Mouse (Mus musculus) kidney, postnatal 0 days (tissue): Measurements from ENCODE around the gene Gamt. TPM values are rescaled to one million over a fixed set of nuclear protein-coding genes. Genes with fewer than 3 reads are reported as not detected.
A peak's percentile ranks its signal among the peaks of the same experiment; 100 is the strongest.

Source experiments
- ATAC-seq: fragments of 200-750 bp; cut with Nextera tagmentation; replicated peaks from 2 replicates; pipeline ENCODE4 v1.8.0; 2017; ENCODE audit warnings: low read depth, moderate number of reproducible peaks, moderate TSS enrichment, moderate library complexity; ENCODE audit not compliant: low FRiP score
- DNase-seq: peaks from one replicate; pipeline ENCODE4 v3.0.0-alpha.2; 2016; ENCODE audit warnings: low spot score
- H3K27ac ChIP-seq: fragments of 300-500 bp; sonication (generic); 2 replicates; pipeline ENCODE4 v1.5.1; 2014; ENCODE audit warnings: mild to moderate bottlenecking
- H3K27me3 ChIP-seq: fragments of 300-500 bp; sonication (generic); 2 replicates; pipeline ENCODE4 v1.6.1; 2014; ENCODE audit warnings: low read length, mixed read lengths; ENCODE audit not compliant: insufficient read depth
- H3K36me3 ChIP-seq: fragments of 300-500 bp; sonication (generic); 2 replicates; pipeline ENCODE4 v1.6.1; 2014; ENCODE audit warnings: low read length, mixed read lengths; ENCODE audit not compliant: insufficient read depth
- H3K4me1 ChIP-seq: fragments of 300-500 bp; sonication (generic); replicated peaks from 2 replicates; pipeline ENCODE4 v1.6.1; 2014; ENCODE audit warnings: antibody characterized with exemption, low read length, mixed read lengths; ENCODE audit not compliant: insufficient read depth
- H3K4me2 ChIP-seq: fragments of 300-500 bp; sonication (generic); 2 replicates; pipeline ENCODE4 v1.6.1; 2014; ENCODE audit warnings: mild to moderate bottlenecking, low read length, moderate library complexity, mixed read lengths
- H3K4me3 ChIP-seq: fragments of 300-500 bp; sonication (generic); replicated peaks from 2 replicates; pipeline ENCODE4 v1.5.1; 2014; ENCODE audit warnings: low read depth, low read length
- H3K9ac ChIP-seq: fragments of 300-500 bp; sonication (generic); 2 replicates; pipeline ENCODE4 v1.6.1; 2014; ENCODE audit warnings: low read depth, low read length
- H3K9me3 ChIP-seq: fragments of 300-500 bp; sonication (generic); replicated peaks from 2 replicates; pipeline ENCODE4 v1.6.1; 2016; ENCODE audit warnings: low read length, inconsistent platforms, mixed read lengths
- CTCF ChIP-seq: IDR thresholded peaks from 2 replicates; pipeline ENCODE4 v1.5.1; 2016; ENCODE audit warnings: antibody characterized with exemption, low read depth, mild to moderate bottlenecking, moderate library complexity
- WGBS: fragments of 180-500 bp; shearing (Covaris S2); extraction: QIAGEN DNeasy Blood & Tissue Kit; methylation state at CpG from one replicate; pipeline ENCODE4 v1.1.7; 2014; 5-methylcytosine and 5-hydroxymethylcytosine counted together
- microRNA-seq: library from miRNA; unstranded; fragments of <30 nt; microRNA quantifications from one replicate; pipeline ENCODE4, GENCODE M21; 2016
- polyA plus RNA-seq: library from polyadenylated mRNA; unstranded; fragments of >200 nt; fragmentation: Nextera tagmentation; extraction: Ambion mirVana; gene quantifications from 2 replicates; pipeline ENCODE4 v1.2.1, GENCODE M21; 2015

The Gamt gene
- polyA plus RNA-seq, 1 experiment from 2014 or later: 25.5 TPM

DNA sequence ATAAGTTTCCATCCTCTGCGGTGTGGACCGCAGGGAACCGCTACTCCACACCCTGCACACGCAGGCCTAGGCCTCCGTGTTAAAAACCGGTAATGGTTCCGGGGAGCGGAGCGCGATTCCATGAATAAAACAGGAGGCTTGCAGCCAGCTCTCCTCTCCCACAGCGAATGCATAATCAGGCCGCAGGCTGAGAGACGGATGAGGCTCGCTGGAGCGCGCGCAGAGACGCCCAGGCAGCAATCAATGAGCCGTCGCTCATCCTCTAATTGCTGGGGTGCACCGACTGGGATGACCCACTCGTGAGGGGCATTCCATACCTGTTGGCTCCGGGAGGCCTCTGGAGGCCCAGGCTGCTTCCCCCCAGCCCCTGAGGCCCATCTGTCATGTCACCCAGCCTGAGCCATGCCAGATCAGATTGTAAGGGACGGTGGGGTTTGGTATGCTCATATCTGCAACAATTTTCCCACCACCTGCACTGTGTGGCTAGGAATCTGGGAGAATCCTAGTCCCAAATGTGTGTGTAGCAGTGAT is 51.9 kb downstream of the Gamt start:
- H3K4me1 ChIP-seq: peaks cover 4% of the 10 kb centered on the region; the same call in 1 of the 2 replicates
- no peaks in the 10 kb centered on the region for H3K9me3 ChIP-seq
- H3K27ac ChIP-seq: no peak overlapping the region
- DNase-seq (peak; percentile 34), ATAC-seq (no peak)
- H3K27me3 ChIP-seq: no peaks in the 10 kb centered on the region
- 13% methylated on average over 24 of the region's 24 CpGs for WGBS
- H3K4me2 ChIP-seq: peak overlapping the region; percentile 8; the same call in 1 of the 2 replicates
- H3K4me3 ChIP-seq: no peak overlapping the region
- TF ChIP-seq CTCF: no peak
- no peaks in the 10 kb centered on the region for H3K36me3 ChIP-seq
- peak overlapping the region; percentile 18; the same call in 1 of the 2 replicates for H3K9ac ChIP-seq

GRCm38 (mm10) chr10:80208248-80208647 is 52.6 kb downstream of the Gamt start:
- no peaks in the 10 kb centered on the region for H3K36me3 ChIP-seq
- no peak for TF ChIP-seq CTCF
- no peaks in the 10 kb centered on the region for H3K9me3 ChIP-seq
- DNase-seq (no peak), ATAC-seq (no peak)
- H3K4me2 ChIP-seq: no peak overlapping the region
- H3K4me1 ChIP-seq: peaks cover 4% of the 10 kb centered on the region; the same call in 1 of the 2 replicates
- H3K27ac ChIP-seq: no peak overlapping the region
- 76% methylated on average over 4 of the region's 4 CpGs for WGBS
- no peaks in the 10 kb centered on the region for H3K27me3 ChIP-seq
- H3K4me3 ChIP-seq: no peak overlapping the region
- H3K9ac ChIP-seq: no peak overlapping the region

Small RNA genes within 50 kb of the gene (microRNA-seq; reads per million reads assigned to microRNA genes)
- 0.80 reads per million for gene Mir6911

Other genes starting within 250 kb of the Gamt start
- gene Arhgap45, start 244.4 kb downstream of the Gamt start, polyA plus RNA-seq: 4.0 and 4.6 TPM in 2 replicates
- gene Polr2e, start 221.2 kb downstream of the Gamt start, polyA plus RNA-seq: 208 and 210 TPM in 2 replicates
- 901 and 946 TPM in 2 replicates for gene Gpx4, start 213.8 kb downstream of the Gamt start, polyA plus RNA-seq
- gene Sbno2, start 155.4 kb downstream of the Gamt start, polyA plus RNA-seq: 9.6 and 10.5 TPM in 2 replicates
- gene Stk11, start 145.2 kb downstream of the Gamt start, polyA plus RNA-seq: 14.2 and 15.1 TPM in 2 replicates
- gene Atp5d, start 122.4 kb downstream of the Gamt start, polyA plus RNA-seq: 936 and 986 TPM in 2 replicates
- 4.7 and 6.4 TPM in 2 replicates for gene Cbarp, start 120.2 kb downstream of the Gamt start, polyA plus RNA-seq
- 13.7 and 18.6 TPM in 2 replicates for gene Midn, start 112.7 kb downstream of the Gamt start, polyA plus RNA-seq
- gene Cirbp, start 95.0 kb downstream of the Gamt start, polyA plus RNA-seq: 290 and 317 TPM in 2 replicates
- gene 1600002K03Rik, start 88.1 kb downstream of the Gamt start, polyA plus RNA-seq: 9.3 and 11.0 TPM in 2 replicates
- 10.2 and 10.5 TPM in 2 replicates for gene Efna2, start 81.5 kb downstream of the Gamt start, polyA plus RNA-seq
- 44.2 and 52.7 TPM in 2 replicates for gene Mum1, start 34.6 kb downstream of the Gamt start, polyA plus RNA-seq
- gene Ndufs7, start 11.9 kb downstream of the Gamt start, polyA plus RNA-seq: 537 and 556 TPM in 2 replicates
- gene Dazap1, start 474 bp upstream of the Gamt start, polyA plus RNA-seq: 43.7 and 44.6 TPM in 2 replicates
- 974 and 1,069 TPM in 2 replicates for gene Rps15, start 31.4 kb upstream of the Gamt start, polyA plus RNA-seq
- 0.51 and 0.86 TPM in 2 replicates for gene Apc2, start 35.0 kb upstream of the Gamt start, polyA plus RNA-seq
- gene 2310011J03Rik, start 59.5 kb upstream of the Gamt start, polyA plus RNA-seq: 52.2 and 53.6 TPM in 2 replicates
- 5.4 and 5.9 TPM in 2 replicates for gene Pcsk4, start 68.5 kb upstream of the Gamt start, polyA plus RNA-seq
- 11.7 and 12.1 TPM in 2 replicates for gene Reep6, start 68.9 kb upstream of the Gamt start, polyA plus RNA-seq
- 3.0 and 3.2 TPM in 2 replicates for gene Adamtsl5, start 87.4 kb upstream of the Gamt start, polyA plus RNA-seq
- gene Plk5, start 95.4 kb upstream of the Gamt start, polyA plus RNA-seq: 0.51 and 1.0 TPM in 2 replicates
- 6.6 and 7.8 TPM in 2 replicates for gene Mex3d, start 126.6 kb upstream of the Gamt start, polyA plus RNA-seq
- gene Mbd3, start 138.5 kb upstream of the Gamt start, polyA plus RNA-seq: 163 and 165 TPM in 2 replicates
- 1,117 and 1,253 TPM in 2 replicates for gene Uqcr11, start 145.8 kb upstream of the Gamt start, polyA plus RNA-seq
- gene Tcf3, start 172.6 kb upstream of the Gamt start, polyA plus RNA-seq: 76.4 and 83.7 TPM in 2 replicates
- gene Onecut3, start 233.8 kb upstream of the Gamt start, polyA plus RNA-seq: not detected in 2 replicates